Mouse (Mus musculus) Patski (cell line): ENCODE data around the gene Vmn1r220. TPM values are rescaled to one million over a fixed set of nuclear protein-coding genes. Genes with fewer than 3 reads are reported as not detected.
"Not testable (repeated sequence)": the region's sequence is repeated elsewhere in the genome, so short reads cannot be mapped to it uniquely, and the experiment has no call there.

Experiments
- ATAC-seq: fragments of 100-300 bp; one replicate; pipeline ENCODE4 v1.8.0; 2021
- CTCF ChIA-PET: fragments of 350-600 bp; sonication (Branson Sonifier 250); formaldehyde crosslinking; loops from one replicate; lab custom pipeline; 2022; ENCODE audit warnings: inconsistent platforms; lab: Charles Lee
- POLR2A ChIA-PET: fragments of 350-600 bp; sonication (Branson Sonifier 250); formaldehyde crosslinking; loops from one replicate; lab custom pipeline; 2022; ENCODE audit warnings: antibody characterized with exemption, inconsistent platforms; lab: Charles Lee
- DNase-seq: peaks from one replicate; pipeline ENCODE4 v3.0.0-alpha.2; 2011; ENCODE audit warnings: low read depth, low spot score
- H3K27me3 ChIP-seq: fragments of 371-371 bp; one replicate; pipeline ENCODE4 v1.5.1; 2021
- CTCF ChIP-seq: fragments of 100-300 bp; IDR thresholded peaks from one replicate; pipeline ENCODE4 v1.5.1; 2021
- in situ Hi-C: fragments of 300-500 bp; cut with MboI; formaldehyde crosslinking; loops from 3 replicates; pipeline ENCODE4 v1.11.1; 2018; ENCODE audit warnings: low pct_unique_long_range_greater_than_20kb, mixed read lengths
- polyA plus RNA-seq: library from polyadenylated mRNA; unstranded; gene quantifications from one replicate; pipeline ENCODE4 v1.2.3, GENCODE M21; 2021

Vmn1r220 gene
- 0.03 TPM for polyA plus RNA-seq

GRCm38 (mm10) chr13:23187875-23188274 lies at the start of gene Vmn1r220:
Vmn1r220 (minus strand) TSS chr13:23187975.
- CTCF ChIA-PET = no interaction called here
- in situ Hi-C loops = no loop called here
- no peak for DNase-seq

GRCm38 (mm10) chr13:23235847-23236246 lies 48.1 kb upstream of the Vmn1r220 start, which contains the start of gene Vmn1r222:
Vmn1r222 (minus strand) TSS chr13:23235947.
- H3K27me3 ChIP-seq, DNase-seq, POLR2A ChIA-PET, CTCF ChIA-PET, in situ Hi-C loops, ATAC-seq: not testable (repeated sequence)

More at GRCm38 (mm10) chr13:23187875-23188274, at the start of gene Vmn1r220:
- TF ChIP-seq CTCF = no peak
- H3K27me3 ChIP-seq = no peaks in the 10 kb centered on the region
- no peak for ATAC-seq
- POLR2A ChIA-PET = no interaction called here

- CTCF ChIA-PET, DNase-seq, POLR2A ChIA-PET, ATAC-seq, H3K27me3 ChIP-seq, in situ Hi-C loops: not testable (repeated sequence)
Observed at GRCm38 (mm10) chr13:23213827-23214226, 26.1 kb upstream of the Vmn1r220 start, which contains the start of gene Vmn1r221. Vmn1r221 (plus strand) TSS chr13:23214127.

GRCm38 (mm10) chr13:23203885-23204284 lies 16.1 kb upstream of the Vmn1r220 start:
- ATAC-seq, POLR2A ChIA-PET, H3K27me3 ChIP-seq, DNase-seq, in situ Hi-C loops, CTCF ChIA-PET: not testable (repeated sequence)

GRCm38 (mm10) chr13:23166471-23166870 lies 21.3 kb downstream of the Vmn1r220 start:
- ATAC-seq, H3K27me3 ChIP-seq, POLR2A ChIA-PET, CTCF ChIA-PET, in situ Hi-C loops, DNase-seq: not testable (repeated sequence)

- POLR2A ChIA-PET = no interaction called here
- DNase-seq = no peak
Observed at GRCm38 (mm10) chr13:23159012-23159411, 28.8 kb downstream of the Vmn1r220 start, which contains the start of gene Vmn1r219. Vmn1r219 (plus strand) TSS chr13:23159312.

GRCm38 (mm10) chr13:23157848-23158247 lies 29.9 kb downstream of the Vmn1r220 start:
- CTCF ChIA-PET = no interaction called here
- no peaks in the 10 kb centered on the region for H3K27me3 ChIP-seq
- ATAC-seq (peak; percentile 74), DNase-seq (peak; percentile 19)
- POLR2A ChIA-PET = no interaction called here
- in situ Hi-C loops = no loop called here
- TF ChIP-seq CTCF = no peak

More at GRCm38 (mm10) chr13:23159012-23159411, 28.8 kb downstream of the Vmn1r220 start, which contains the start of gene Vmn1r219:
- in situ Hi-C loops = no loop called here
- no peak for ATAC-seq
- no peak for TF ChIP-seq CTCF
- CTCF ChIA-PET = no interaction called here
- no peaks in the 10 kb centered on the region for H3K27me3 ChIP-seq

- DNase-seq (no peak), ATAC-seq (no peak)
- in situ Hi-C loops = no loop called here
- no peaks in the 10 kb centered on the region for H3K27me3 ChIP-seq
- CTCF ChIA-PET = no interaction called here
- TF ChIP-seq CTCF = no peak
- POLR2A ChIA-PET = no interaction called here
Observed at GRCm38 (mm10) chr13:23138880-23139279, 48.9 kb downstream of the Vmn1r220 start.

GRCm38 (mm10) chr13:23133501-23133900 lies 54.3 kb downstream of the Vmn1r220 start:
- in situ Hi-C loops = no loop called here
- ATAC-seq (no peak), DNase-seq (no peak)
- TF ChIP-seq CTCF = no peak
- H3K27me3 ChIP-seq = no peaks in the 10 kb centered on the region
- ChIA-PET CTCF (interaction anchor here (0.7 kb wide), 1 partner anchor 13 kb away, joined by 3 read pairs; no protein-coding TSS in a partner anchor), POLR2A (no interaction called here)

GRCm38 (mm10) chr13:23133099-23133498 lies 54.7 kb downstream of the Vmn1r220 start, which contains the start of gene Vmn1r218:
Vmn1r218 (plus strand) TSS chr13:23133155.
- POLR2A ChIA-PET = no interaction called here
- CTCF ChIA-PET = interaction anchor here (0.7 kb wide), 1 partner anchor 12 kb away, joined by 3 read pairs; no protein-coding TSS in a partner anchor
- no peak for DNase-seq
- in situ Hi-C loops = no loop called here
- ATAC-seq = no peak
- TF ChIP-seq CTCF = no peak
- H3K27me3 ChIP-seq = no peaks in the 10 kb centered on the region

Other genes starting within 250 kb of the Vmn1r220 start
- gene Vmn1r213, start 180.3 kb downstream of the Vmn1r220 start, polyA plus RNA-seq = not detected
- not detected for gene Vmn1r214, start 157.6 kb downstream of the Vmn1r220 start, polyA plus RNA-seq
- gene Vmn1r215, start 120.0 kb downstream of the Vmn1r220 start, polyA plus RNA-seq = not detected
- not detected for gene Vmn1r217, start 69.7 kb downstream of the Vmn1r220 start, polyA plus RNA-seq
- gene Vmn1r218, start 54.8 kb downstream of the Vmn1r220 start, polyA plus RNA-seq = not detected
- not detected for gene Vmn1r219, start 28.7 kb downstream of the Vmn1r220 start, polyA plus RNA-seq
- not detected for gene Vmn1r221, start 26.2 kb upstream of the Vmn1r220 start, polyA plus RNA-seq
- gene Vmn1r222, start 48.0 kb upstream of the Vmn1r220 start, polyA plus RNA-seq = not detected
- not detected for gene Vmn1r223, start 59.2 kb upstream of the Vmn1r220 start, polyA plus RNA-seq
- gene Zfp322a, start 181.2 kb upstream of the Vmn1r220 start, polyA plus RNA-seq = 19.9 TPM
- 8.3 TPM for gene Abt1, start 235.9 kb upstream of the Vmn1r220 start, polyA plus RNA-seq